In the genomic region with DNA sequence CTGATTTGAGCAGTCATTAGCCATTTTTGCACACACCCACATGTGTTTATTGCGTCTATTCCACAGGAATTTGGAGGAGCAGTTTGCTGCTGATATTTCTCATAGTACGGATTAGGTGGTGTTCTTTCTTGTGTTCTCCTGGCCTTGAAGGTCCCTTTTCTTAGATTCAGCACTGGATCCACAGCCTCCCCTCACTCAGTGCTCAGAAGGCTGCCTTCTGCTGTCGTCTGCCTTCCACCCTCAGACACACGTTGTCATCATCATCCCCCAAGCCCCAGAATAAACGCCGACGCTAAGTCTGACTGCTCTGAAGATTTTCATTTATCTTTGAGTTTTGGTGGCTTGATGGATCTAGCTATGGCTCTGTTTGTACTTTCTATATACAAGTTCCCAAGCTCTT, we compare ENCODE assay signal across 23 mouse cellular contexts.
DNase-seq lines count a peak whose midpoint lies in the region; ATAC-seq lines count a peak whose summit lies in the region.
"Had no signal": no experiment of that assay in that cellular context is flagged by ENCODE, and none has a peak within 500 bp of the region (broad histone marks: within the 10 kb centered on the region; RNA-seq: fewer than 3 reads in every experiment).

No protein-coding gene starts in this region.

- intact Hi-C loops in heart, postnatal 14 days (cut with DNase I), result no loop called here

- peak; percentile 58 to 72 for DNase-seq in layer of hippocampus, adult 18-20 months (ENCODE audit: low spot score in 2 of 2)
- no peak for DNase-seq in layer of hippocampus, postnatal 10 days (ENCODE audit: low spot score in 2 of 2)
- DNase-seq in neural tube, embryonic 10.5 days (ENCODE audit: extremely low spot score, low spot score), result no peak
- DNase-seq in frontal cortex, postnatal 36 days (ENCODE audit: low spot score in 2 of 2), result peak; percentile 56 to 71
- peak; percentile 35 to 59 for DNase-seq in right cerebral cortex, postnatal 36 days (ENCODE audit: low spot score in 2 of 2)
- DNase-seq in heart, postnatal 14 days, result no peak
- DNase-seq: adrenal gland, adult 8-10 months; cerebellum, adult 11 months; cerebellum, postnatal 10 days; embryo, embryonic 11 days; heart, adult 11 months; heart, postnatal 4 days; kidney, adult 18-20 months; liver, embryonic 13.5 days; lung, postnatal 36 days; spleen, adult 18-20 months; thymus, postnatal 4 days had no signal

- 0 out of 2 replicates have a peak overlapping the region, but pooled peaks have one; percentile 22 for H3K9ac ChIP-seq in neural tube, embryonic 13.5 days
- H3K9ac ChIP-seq: limb, embryonic 13.5 days; liver, embryonic 13.5 days; lung, embryonic 14.5 days; midbrain, embryonic 15.5 days had no signal

- no peak overlapping the region for H3K4me3 ChIP-seq in neural tube, embryonic 13.5 days
- H3K4me3 ChIP-seq: limb, embryonic 13.5 days; liver, embryonic 13.5 days; midbrain, embryonic 15.5 days; myocyte had no signal

- no peak overlapping the region for H3K4me2 ChIP-seq in neural tube, embryonic 13.5 days
- H3K4me2 ChIP-seq: limb, embryonic 13.5 days; liver, embryonic 13.5 days; lung, embryonic 14.5 days; midbrain, embryonic 15.5 days had no signal

- no peaks in the 10 kb centered on the region for H3K36me3 ChIP-seq in neural tube, embryonic 13.5 days
- H3K36me3 ChIP-seq: limb, embryonic 13.5 days; liver, embryonic 13.5 days; midbrain, embryonic 15.5 days had no signal

- no peaks in the 10 kb centered on the region for H3K9me3 ChIP-seq in neural tube, embryonic 13.5 days
- H3K9me3 ChIP-seq: limb, embryonic 13.5 days; liver, embryonic 13.5 days; midbrain, embryonic 15.5 days had no signal

- no peaks in the 10 kb centered on the region for H3K27me3 ChIP-seq in neural tube, embryonic 13.5 days
- H3K27me3 ChIP-seq: liver, embryonic 13.5 days; midbrain, embryonic 15.5 days had no signal

- H3K4me1 ChIP-seq in neural tube, embryonic 13.5 days (replicated peaks), result peaks cover 6% of the 10 kb centered on the region
- H3K4me1 ChIP-seq: limb, embryonic 13.5 days; liver, embryonic 13.5 days had no signal

- 0 out of 2 replicates have a peak overlapping the region, but pooled peaks have one; percentile 23 for H3K27ac ChIP-seq in neural tube, embryonic 13.5 days (replicated peaks)
- H3K27ac ChIP-seq: kidney, postnatal 0 days; limb, embryonic 13.5 days; liver, embryonic 13.5 days; midbrain, embryonic 15.5 days had no signal

- 72% methylated on average over 7 of the region's 7 CpGs for WGBS in neural tube, embryonic 13.5 days

- ATAC-seq in neural tube, embryonic 13.5 days (ENCODE audit: low read depth), result no peak
- ATAC-seq: midbrain, embryonic 15.5 days had no signal

Comparison
In these comparisons a context has a peak if more than half of its experiments do, and no peak if none do; other contexts are left out.
1. DNase-seq: peak in layer of hippocampus, adult 18-20 months (2 of 2), frontal cortex, postnatal 36 days (2 of 2) and right cerebral cortex, postnatal 36 days (2 of 2); none in layer of hippocampus, postnatal 10 days (0 of 2), neural tube, embryonic 10.5 days (single experiment) and heart, postnatal 14 days (0 of 2).